Mouse (Mus musculus): Measurements from ENCODE around the gene Sept3. TPM values are rescaled to one million over a fixed set of nuclear protein-coding genes. Genes with fewer than 3 reads are reported as not detected.

Sept3 gene
- polyA plus RNA-seq (2017; shearing (Covaris generic)) = not detected

GRCm38 (mm10) chr15:82274593-82274926 is at the start of gene Sept3:
TSS of gene Sept3 (plus strand) at chr15:82274893.

DNA sequence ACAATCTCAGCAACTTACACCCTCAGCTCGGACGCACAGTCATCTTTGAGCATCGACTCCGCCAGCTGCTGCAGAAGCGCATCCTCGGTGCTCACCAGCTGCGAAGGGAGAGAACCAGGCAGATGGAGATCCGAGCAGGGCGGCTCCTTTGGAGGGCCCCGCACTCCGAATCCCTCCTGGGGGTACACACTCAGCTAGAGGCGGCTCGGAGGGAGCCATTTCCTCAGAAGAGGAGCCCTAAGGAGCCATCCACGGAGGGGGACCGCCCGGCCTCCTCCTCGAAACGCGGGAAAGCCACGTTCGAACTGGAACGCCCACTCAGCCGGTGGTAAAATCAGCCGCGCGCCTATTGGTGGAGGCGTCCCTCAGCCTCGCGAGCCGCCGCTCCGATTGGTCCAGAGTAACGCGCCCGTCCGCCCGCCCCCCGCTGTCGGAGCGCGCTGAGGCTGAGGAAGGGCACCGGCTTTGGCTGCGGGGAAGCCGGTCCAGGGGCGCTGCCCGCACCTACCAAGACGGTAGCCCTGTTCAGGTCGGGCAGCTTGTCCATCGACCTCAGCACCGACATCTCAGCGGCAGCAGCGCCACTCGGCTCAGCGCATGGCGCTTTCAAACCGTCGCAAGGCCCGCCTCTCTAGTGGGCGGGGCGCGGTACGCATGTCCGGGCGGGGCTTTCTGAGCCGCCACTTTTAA is 30.4 kb upstream of the Sept3 start, which contains the start of gene Cenpm:
Gene Cenpm, minus strand, starts transcription at position 634 of the 690 bp plus-strand sequence.

GRCm38 (mm10) chr15:82252097-82252496 is 22.6 kb upstream of the Sept3 start, which contains the start of gene 1500009C09Rik:
TSS of gene 1500009C09Rik (plus strand) at chr15:82252397.

GRCm38 (mm10) chr15:82298764-82299561 is 24.3 kb downstream of the Sept3 start, which contains the start of gene Wbp2nl:
TSS of gene Wbp2nl (plus strand) at chr15:82298954.

GRCm38 (mm10) chr15:82338593-82339112 is 64.0 kb downstream of the Sept3 start, which contains the start of the genes Naga, Pheta2 and Smdt1:
TSS of gene Naga (minus strand) at chr15:82338925.
TSS of gene Pheta2 (plus strand) at chr15:82338942.
TSS of gene Smdt1 (plus strand) at chr15:82338959.

Other genes with a start within 250 kb of the Sept3 start
- 31.6 TPM for gene Desi1, start 241.0 kb upstream of the Sept3 start, polyA plus RNA-seq (2017; shearing (Covaris generic))
- 179 TPM for gene Snu13, start 227.3 kb upstream of the Sept3 start, polyA plus RNA-seq (2017; shearing (Covaris generic))
- gene 4930407I10Rik, start 215.7 kb upstream of the Sept3 start, polyA plus RNA-seq (2017; shearing (Covaris generic)) = 0.06 TPM
- not detected for gene Mei1, start 204.9 kb upstream of the Sept3 start, polyA plus RNA-seq (2017; shearing (Covaris generic))
- gene Ccdc134, start 147.0 kb upstream of the Sept3 start, polyA plus RNA-seq (2017; shearing (Covaris generic)) = 33.5 TPM
- gene Srebf2, start 127.7 kb upstream of the Sept3 start, polyA plus RNA-seq (2017; shearing (Covaris generic)) = 167 TPM
- not detected for gene Shisa8, start 62.1 kb upstream of the Sept3 start, polyA plus RNA-seq (2017; shearing (Covaris generic))
- gene Tnfrsf13c, start 50.5 kb upstream of the Sept3 start, polyA plus RNA-seq (2017; shearing (Covaris generic)) = 3.2 TPM
- 7.6 TPM for gene Cenpm, start 30.1 kb upstream of the Sept3 start, polyA plus RNA-seq (2017; shearing (Covaris generic))
- gene 1500009C09Rik, start 22.5 kb upstream of the Sept3 start, polyA plus RNA-seq (2017; shearing (Covaris generic)) = not detected
- gene Wbp2nl, start 24.1 kb downstream of the Sept3 start, polyA plus RNA-seq (2017; shearing (Covaris generic)) = not detected
- 82.3 TPM for gene Naga, start 64.0 kb downstream of the Sept3 start, polyA plus RNA-seq (2017; shearing (Covaris generic))
- 4.5 TPM for gene Pheta2, start 64.0 kb downstream of the Sept3 start, polyA plus RNA-seq (2017; shearing (Covaris generic))
- 197 TPM for gene Smdt1, start 64.1 kb downstream of the Sept3 start, polyA plus RNA-seq (2017; shearing (Covaris generic))
- 327 TPM for gene Ndufa6, start 79.4 kb downstream of the Sept3 start, polyA plus RNA-seq (2017; shearing (Covaris generic))
- 9.4 TPM for gene Cyp2d22, start 105.4 kb downstream of the Sept3 start, polyA plus RNA-seq (2017; shearing (Covaris generic))
- gene Cyp2d11, start 119.1 kb downstream of the Sept3 start, polyA plus RNA-seq (2017; shearing (Covaris generic)) = not detected
- not detected for gene Cyp2d10, start 132.3 kb downstream of the Sept3 start, polyA plus RNA-seq (2017; shearing (Covaris generic))
- gene Cyp2d9, start 158.5 kb downstream of the Sept3 start, polyA plus RNA-seq (2017; shearing (Covaris generic)) = not detected

Data from inflammation-experienced regulatory T-cells, adult 16 weeks (primary cell).